Mouse (Mus musculus): Measurements from ENCODE around the gene Spef2. TPM values are rescaled to one million over a fixed set of nuclear protein-coding genes. Genes with fewer than 3 reads are reported as not detected.
"Not testable (repeated sequence)": the region's sequence is repeated elsewhere in the genome, so short reads cannot be mapped to it uniquely, and the experiment has no call there.

Gene Spef2
- polyA plus RNA-seq, 1 experiment from 2014 or later: 0.21 TPM

GRCm38 (mm10) chr15:9710330-9710729 lies 38.3 kb downstream of the Spef2 start:
- Histone ChIP-seq H3K27ac (no peak overlapping the region), H3K4me2 (replicated peaks) (no peak overlapping the region), H3K4me1 (replicated peaks) (no peaks in the 10 kb centered on the region), H3K9me3 (no peaks in the 10 kb centered on the region), H3K9ac (no peak overlapping the region), H3K27me3 (replicated peaks) (no peaks in the 10 kb centered on the region), H3K36me3 (no peaks in the 10 kb centered on the region), H3K4me3 (replicated peaks) (no peak overlapping the region)
- ATAC-seq: no peak
- 82% methylated on average over 2 of the region's 2 CpGs for WGBS

- no peak overlapping the region for H3K27ac ChIP-seq
- no peaks in the 10 kb centered on the region for H3K27me3 ChIP-seq (replicated peaks)
- no peaks in the 10 kb centered on the region for H3K4me1 ChIP-seq (replicated peaks)
- no peak overlapping the region for H3K4me2 ChIP-seq (replicated peaks)
- WGBS: 80% methylated on average over 2 of the region's 2 CpGs
- ATAC-seq: no peak
- no peaks in the 10 kb centered on the region for H3K36me3 ChIP-seq
- H3K9ac ChIP-seq: no peak overlapping the region
- H3K4me3 ChIP-seq (replicated peaks): no peak overlapping the region
- H3K9me3 ChIP-seq: no peaks in the 10 kb centered on the region
These were observed 42.7 kb downstream of the Spef2 start for GRCm38 (mm10) chr15:9705830-9706450.

- no peak overlapping the region for H3K9ac ChIP-seq
- no peaks in the 10 kb centered on the region for H3K4me1 ChIP-seq (replicated peaks)
- H3K27me3 ChIP-seq (replicated peaks): no peaks in the 10 kb centered on the region
- H3K9me3 ChIP-seq: no peaks in the 10 kb centered on the region
- H3K4me2 ChIP-seq (replicated peaks): no peak overlapping the region
- no peaks in the 10 kb centered on the region for H3K36me3 ChIP-seq
- no peak overlapping the region for H3K27ac ChIP-seq
- ATAC-seq: no peak
- H3K4me3 ChIP-seq (replicated peaks): no peak overlapping the region
These were observed 46.8 kb downstream of the Spef2 start for GRCm38 (mm10) chr15:9701845-9702244.

- H3K4me3 ChIP-seq (replicated peaks): no peak overlapping the region
- no peak overlapping the region for H3K9ac ChIP-seq
- H3K27ac ChIP-seq: no peak overlapping the region
- ATAC-seq: no peak
- no peaks in the 10 kb centered on the region for H3K27me3 ChIP-seq (replicated peaks)
- H3K9me3 ChIP-seq: no peaks in the 10 kb centered on the region
- H3K4me1 ChIP-seq (replicated peaks): no peaks in the 10 kb centered on the region
- no peaks in the 10 kb centered on the region for H3K36me3 ChIP-seq
- no peak overlapping the region for H3K4me2 ChIP-seq (replicated peaks)
These were observed 56.9 kb downstream of the Spef2 start for GRCm38 (mm10) chr15:9691721-9692120.

- H3K4me1 ChIP-seq (replicated peaks): no peaks in the 10 kb centered on the region
- no peak overlapping the region for H3K9ac ChIP-seq
- no peak overlapping the region for H3K4me2 ChIP-seq (replicated peaks)
- H3K36me3 ChIP-seq: no peaks in the 10 kb centered on the region
- ATAC-seq: no peak
- WGBS: 90% methylated on average over 5 of the region's 5 CpGs
- no peak overlapping the region for H3K4me3 ChIP-seq (replicated peaks)
- H3K27me3 ChIP-seq (replicated peaks): no peaks in the 10 kb centered on the region
- no peaks in the 10 kb centered on the region for H3K9me3 ChIP-seq
- H3K27ac ChIP-seq: no peak overlapping the region
These were observed 57.8 kb downstream of the Spef2 start for GRCm38 (mm10) chr15:9690845-9691244.

GRCm38 (mm10) chr15:9690436-9690835 lies 58.2 kb downstream of the Spef2 start:
- H3K4me2 ChIP-seq (replicated peaks): no peak overlapping the region
- 67% methylated on average over 1 of the region's 1 CpGs for WGBS
- no peaks in the 10 kb centered on the region for H3K36me3 ChIP-seq
- ATAC-seq: no peak
- no peak overlapping the region for H3K4me3 ChIP-seq (replicated peaks)
- H3K9me3 ChIP-seq: no peaks in the 10 kb centered on the region
- H3K4me1 ChIP-seq (replicated peaks): no peaks in the 10 kb centered on the region
- H3K27ac ChIP-seq: no peak overlapping the region
- H3K27me3 ChIP-seq (replicated peaks): no peaks in the 10 kb centered on the region
- H3K9ac ChIP-seq: no peak overlapping the region

- 81% methylated on average over 4 of the region's 4 CpGs for WGBS
- ATAC-seq: no peak
These were observed 65.2 kb downstream of the Spef2 start for GRCm38 (mm10) chr15:9683485-9683884.

GRCm38 (mm10) chr15:9677343-9678036 lies 71.2 kb downstream of the Spef2 start:
- no peak overlapping the region for H3K4me2 ChIP-seq (replicated peaks)
- H3K36me3 ChIP-seq: no peaks in the 10 kb centered on the region
- H3K27me3 ChIP-seq (replicated peaks): no peaks in the 10 kb centered on the region
- H3K4me3 ChIP-seq (replicated peaks): no peak overlapping the region
- no peak overlapping the region for H3K9ac ChIP-seq
- ATAC-seq: no peak
- no peaks in the 10 kb centered on the region for H3K9me3 ChIP-seq
- WGBS: 79% methylated on average over 9 of the region's 9 CpGs
- no peak overlapping the region for H3K27ac ChIP-seq
- no peaks in the 10 kb centered on the region for H3K4me1 ChIP-seq (replicated peaks)

More at GRCm38 (mm10) chr15:9683485-9683884, 65.2 kb downstream of the Spef2 start:
- H3K4me1 ChIP-seq (replicated peaks): no peaks in the 10 kb centered on the region
- H3K9me3 ChIP-seq: no peaks in the 10 kb centered on the region
- no peak overlapping the region for H3K27ac ChIP-seq
- H3K27me3 ChIP-seq (replicated peaks): no peaks in the 10 kb centered on the region
- H3K4me2 ChIP-seq (replicated peaks): no peak overlapping the region
- no peaks in the 10 kb centered on the region for H3K36me3 ChIP-seq
- H3K9ac ChIP-seq: no peak overlapping the region
- no peak overlapping the region for H3K4me3 ChIP-seq (replicated peaks)

GRCm38 (mm10) chr15:9668575-9668974 lies 80.1 kb downstream of the Spef2 start:
- Histone ChIP-seq H3K4me1 (replicated peaks) (no peaks in the 10 kb centered on the region), H3K4me3 (replicated peaks) (no peak overlapping the region), H3K36me3 (no peaks in the 10 kb centered on the region), H3K9ac (no peak overlapping the region), H3K27ac (no peak overlapping the region), H3K4me2 (replicated peaks) (no peak overlapping the region), H3K9me3 (no peaks in the 10 kb centered on the region), H3K27me3 (replicated peaks) (no peaks in the 10 kb centered on the region)
- no peak for ATAC-seq
- 86% methylated on average over 4 of the region's 4 CpGs for WGBS

- not testable (repeated sequence) for H3K4me3 ChIP-seq (replicated peaks); H3K4me1 ChIP-seq (replicated peaks); H3K36me3 ChIP-seq; H3K4me2 ChIP-seq (replicated peaks); H3K27ac ChIP-seq; ATAC-seq; H3K27me3 ChIP-seq (replicated peaks); H3K9me3 ChIP-seq; H3K9ac ChIP-seq
- WGBS: 81% methylated on average over 2 of the region's 2 CpGs
These were observed 83.7 kb downstream of the Spef2 start for GRCm38 (mm10) chr15:9664948-9665347.

- no peak for ATAC-seq
- Histone ChIP-seq H3K36me3 (no peaks in the 10 kb centered on the region), H3K9ac (no peak overlapping the region), H3K4me2 (replicated peaks) (no peak overlapping the region), H3K4me1 (replicated peaks) (no peaks in the 10 kb centered on the region), H3K27me3 (replicated peaks) (no peaks in the 10 kb centered on the region), H3K9me3 (no peaks in the 10 kb centered on the region), H3K4me3 (replicated peaks) (no peak overlapping the region), H3K27ac (no peak overlapping the region)
- WGBS: 76% methylated on average over 1 of the region's 1 CpGs
These were observed 87.5 kb downstream of the Spef2 start for GRCm38 (mm10) chr15:9661215-9661614.

- H3K27ac ChIP-seq: no peak overlapping the region
- no peaks in the 10 kb centered on the region for H3K9me3 ChIP-seq
- H3K4me2 ChIP-seq (replicated peaks): no peak overlapping the region
- H3K4me3 ChIP-seq (replicated peaks): no peak overlapping the region
- no peak for ATAC-seq
- no peaks in the 10 kb centered on the region for H3K27me3 ChIP-seq (replicated peaks)
- 85% methylated on average over 12 of the region's 12 CpGs for WGBS
- no peaks in the 10 kb centered on the region for H3K36me3 ChIP-seq
- H3K9ac ChIP-seq: no peak overlapping the region
- H3K4me1 ChIP-seq (replicated peaks): no peaks in the 10 kb centered on the region
These were observed 114.2 kb downstream of the Spef2 start for GRCm38 (mm10) chr15:9634471-9634870.

- no peak overlapping the region for H3K4me2 ChIP-seq (replicated peaks)
These were observed 117.0 kb downstream of the Spef2 start for GRCm38 (mm10) chr15:9631657-9632056.

More at GRCm38 (mm10) chr15:9631657-9632056, 117.0 kb downstream of the Spef2 start:
- H3K27me3 ChIP-seq (replicated peaks): no peaks in the 10 kb centered on the region
- no peak for ATAC-seq
- WGBS: 89% methylated on average over 6 of the region's 6 CpGs
- no peak overlapping the region for H3K9ac ChIP-seq
- H3K27ac ChIP-seq: no peak overlapping the region
- no peaks in the 10 kb centered on the region for H3K4me1 ChIP-seq (replicated peaks)
- no peaks in the 10 kb centered on the region for H3K36me3 ChIP-seq
- no peaks in the 10 kb centered on the region for H3K9me3 ChIP-seq
- H3K4me3 ChIP-seq (replicated peaks): no peak overlapping the region

All from intestine, embryonic 15.5 days (tissue).